Mouse (Mus musculus) bone marrow, adult 2 months (tissue): ENCODE results near the gene Rps6kl1.

Source experiments
- CTCF ChIP-seq: fragments of 200-500 bp; IDR thresholded peaks from 2 replicates; pipeline ENCODE4 v1.5.1; 2011; ENCODE audit warnings: low read length, control low read depth; ENCODE audit not compliant: control insufficient read depth, insufficient read depth
- POLR2A ChIP-seq: fragments of 200-500 bp; IDR thresholded peaks from 2 replicates; pipeline ENCODE4 v1.6.1; 2011; ENCODE audit warnings: low read depth, mild to moderate bottlenecking, control low read depth, low read length, borderline replicate concordance; ENCODE audit not compliant: control insufficient read depth

GRCm38 (mm10) chr12:85136627-85137026 is 14.4 kb downstream of the Rps6kl1 start:
- TF ChIP-seq CTCF (no peak), POLR2A (no peak)
